Mouse (Mus musculus) spleen, postnatal 36 days (tissue): ENCODE data around the gene Hps5.
"Not testable (repeated sequence)": the region's sequence is repeated elsewhere in the genome, so short reads cannot be mapped to it uniquely, and the experiment has no call there.

Experiments used
- DNase-seq, 2 experiments: peaks; one replicate each; pipeline ENCODE4 v3.0.0; 2022; ENCODE audit warnings: low spot score in 2 of 2, mixed read lengths in 1 of 2

The Hps5 gene

DNA sequence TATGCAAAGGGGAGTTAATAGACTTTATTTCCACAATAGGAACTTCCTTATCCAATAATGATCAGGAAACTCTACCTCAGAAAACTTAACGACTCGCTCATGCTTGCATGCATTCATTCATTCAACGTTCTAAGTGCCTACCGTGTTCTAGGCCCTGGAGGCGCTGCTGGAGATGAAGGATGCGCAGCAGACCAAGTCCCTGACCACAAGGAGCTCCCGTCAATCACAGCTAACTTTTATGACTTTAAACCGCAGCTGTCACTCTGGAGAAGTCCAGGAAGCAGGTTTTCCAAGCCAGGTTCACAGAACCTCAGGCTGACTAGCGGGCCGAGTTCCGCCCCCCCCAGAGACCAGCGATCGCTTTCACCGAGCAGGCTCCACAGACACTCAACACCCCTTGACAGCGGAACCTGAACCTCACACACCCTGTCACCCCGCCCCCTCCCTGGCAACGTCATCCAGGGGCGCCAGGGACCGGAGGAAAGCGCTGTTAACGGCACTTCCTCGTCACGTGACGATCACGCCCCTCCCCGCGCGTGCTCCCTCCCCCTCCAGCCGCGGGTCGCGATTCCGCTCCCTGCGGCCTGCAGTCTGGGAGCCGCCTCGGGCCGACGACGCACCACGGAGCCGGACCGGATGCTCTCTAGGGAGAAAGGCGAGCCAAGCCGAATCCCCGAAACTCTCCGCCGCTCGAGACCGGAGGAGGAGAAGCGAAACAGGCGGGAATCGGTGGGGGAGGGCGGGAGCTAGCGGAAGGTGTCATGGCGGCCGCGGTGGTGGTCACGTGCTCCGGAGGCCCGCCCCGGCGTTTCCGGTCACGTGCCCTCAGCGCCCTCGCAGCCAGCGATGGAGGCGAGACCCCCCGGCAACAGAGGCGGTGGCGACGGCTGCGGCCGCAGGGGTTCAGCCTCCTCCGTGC is at the start of gene Hps5, which contains the start of gene Gtf2h1:
TSS of gene Hps5 (minus strand) at position 778 of the 919 bp plus-strand sequence.
TSS of gene Gtf2h1 (plus strand) at position 817 of the 919 bp plus-strand sequence.
- peak; percentile 98 for DNase-seq

DNA sequence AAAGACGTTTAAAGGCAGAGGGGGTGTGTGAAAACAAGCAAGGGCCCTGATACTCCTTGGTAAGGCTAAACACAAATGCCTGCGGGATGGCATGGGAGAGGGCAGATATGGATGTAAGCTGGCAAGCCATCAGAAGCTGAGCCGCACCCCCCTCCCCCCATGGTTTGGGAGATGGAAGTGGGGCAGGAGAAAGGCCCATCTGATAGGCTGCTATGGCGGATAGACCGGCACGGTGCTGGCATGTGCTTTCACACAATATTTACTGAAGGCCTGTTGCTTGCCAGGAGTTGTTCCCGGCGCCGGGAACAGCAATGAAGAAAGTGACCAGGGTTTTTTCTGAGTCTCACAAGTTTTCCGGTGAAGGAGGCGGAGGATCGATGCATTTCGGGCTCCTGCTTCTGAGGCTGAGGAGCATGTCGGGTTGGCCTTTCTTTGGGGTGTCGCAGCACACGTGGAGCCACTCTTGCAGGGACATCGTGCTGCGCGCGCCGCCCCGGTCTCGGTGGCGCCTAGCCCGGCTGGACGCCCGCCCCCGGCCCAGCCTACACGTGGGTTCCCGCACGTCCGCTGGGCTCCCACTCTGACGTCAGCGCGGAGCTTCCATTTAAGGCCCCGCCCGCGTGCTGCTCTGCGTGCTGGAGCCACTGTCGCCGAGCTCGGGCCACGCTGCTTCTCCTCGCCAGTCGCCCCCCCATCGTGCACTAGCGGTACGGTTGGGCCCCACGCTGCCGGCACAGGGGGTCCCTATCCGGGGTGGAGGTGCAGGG is 49.5 kb upstream of the Hps5 start:
- peak; percentile 90 for DNase-seq

DNA sequence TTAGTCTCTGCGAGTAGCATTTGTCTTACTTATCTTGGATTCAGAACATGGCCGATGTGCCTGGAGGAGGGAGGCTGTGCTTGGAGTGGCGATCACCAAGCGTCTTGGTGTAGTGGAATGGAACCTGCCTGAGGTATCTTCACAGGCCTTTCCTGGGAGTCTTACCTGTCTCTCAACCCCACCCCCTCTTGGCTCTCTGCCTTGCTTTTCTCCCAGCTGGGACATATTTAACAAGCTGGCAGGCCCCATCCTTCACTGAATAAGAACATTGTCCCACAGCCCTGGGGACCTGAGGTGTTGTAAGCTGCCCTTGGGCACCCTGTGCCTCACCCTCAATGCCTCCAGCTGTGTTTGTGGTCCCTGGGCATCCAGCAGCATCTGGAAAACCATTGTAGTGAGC is 47.7 kb upstream of the Hps5 start:
- DNase-seq: no peak

DNA sequence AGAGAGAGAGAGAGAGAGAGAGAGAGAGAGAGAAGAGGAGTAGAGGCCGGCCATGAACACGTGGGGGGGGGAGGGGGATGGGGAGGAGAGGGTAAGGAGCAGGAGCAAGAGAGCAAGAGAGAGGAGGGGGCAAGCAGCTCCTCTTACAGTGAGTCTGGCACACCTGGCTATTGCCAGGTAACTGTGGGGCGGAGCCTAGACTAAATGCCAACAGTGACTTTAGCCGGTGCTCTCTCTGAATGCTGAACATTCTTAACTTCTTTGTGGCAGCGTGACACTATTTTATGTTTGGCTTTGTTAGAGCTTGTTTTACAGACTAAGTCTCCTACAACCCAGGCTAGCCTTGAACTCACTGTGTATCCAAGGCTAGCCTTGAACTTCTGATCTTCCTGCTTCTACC is 46.4 kb upstream of the Hps5 start:
- DNase-seq: no peak

DNA sequence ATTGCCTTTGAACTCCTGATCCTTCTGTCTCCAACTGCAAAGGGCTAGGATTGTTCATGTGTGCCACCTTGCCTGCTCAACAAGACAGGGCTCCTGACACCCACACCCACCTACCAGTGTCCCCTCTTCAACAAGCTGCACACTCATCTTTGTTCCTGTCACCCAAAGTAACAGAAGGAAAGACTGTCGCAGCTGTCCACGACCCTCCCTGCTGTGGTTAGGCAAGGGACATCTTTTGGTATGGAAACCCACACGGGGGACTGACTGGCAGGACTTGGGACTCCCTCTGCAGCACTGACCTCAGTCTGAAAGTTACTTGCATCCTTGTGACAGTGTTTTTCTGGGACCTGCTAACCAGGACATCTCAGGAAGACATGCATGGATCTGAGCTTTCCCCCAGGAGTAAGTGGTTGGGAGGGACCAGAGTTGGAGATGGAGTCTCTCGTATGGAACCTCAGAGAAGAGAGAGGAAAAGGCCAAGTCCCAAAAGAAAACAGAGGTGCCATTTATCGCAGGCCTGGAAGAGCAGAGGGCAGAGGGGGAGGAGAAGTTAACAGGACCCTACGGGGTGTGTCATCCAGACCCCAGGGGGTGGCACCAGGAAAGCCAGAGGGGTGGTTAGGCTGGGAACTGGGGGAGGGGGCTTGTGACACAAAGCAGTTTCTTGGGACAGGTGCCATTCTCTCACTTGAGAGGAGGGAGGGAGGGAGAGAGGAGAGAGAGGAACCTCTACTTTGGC is 45.1 kb upstream of the Hps5 start, which contains the start of gene Ldha:
TSS of gene Ldha (plus strand) at position 689 of the 739 bp plus-strand sequence.
- no peak for DNase-seq

DNA sequence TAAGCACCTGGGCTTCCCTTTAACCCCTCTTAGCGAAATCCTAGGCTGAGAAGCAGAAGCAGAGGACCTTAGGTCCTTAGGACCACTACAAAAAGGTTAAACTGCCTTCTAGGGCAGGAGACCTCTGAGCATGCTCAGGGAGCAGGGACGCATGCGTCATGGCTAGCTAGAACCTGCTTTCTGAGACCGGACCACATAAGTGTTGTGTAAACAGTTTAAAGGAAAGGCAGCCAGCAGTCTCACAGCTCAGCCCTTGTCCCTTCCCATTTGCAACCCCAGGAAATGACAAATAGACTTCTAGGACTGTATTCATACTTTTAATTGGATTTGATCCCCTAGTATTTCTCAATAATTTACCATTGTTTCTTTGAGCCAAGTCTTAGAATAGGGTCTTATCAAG is 44.5 kb upstream of the Hps5 start:
- DNase-seq: no peak

DNA sequence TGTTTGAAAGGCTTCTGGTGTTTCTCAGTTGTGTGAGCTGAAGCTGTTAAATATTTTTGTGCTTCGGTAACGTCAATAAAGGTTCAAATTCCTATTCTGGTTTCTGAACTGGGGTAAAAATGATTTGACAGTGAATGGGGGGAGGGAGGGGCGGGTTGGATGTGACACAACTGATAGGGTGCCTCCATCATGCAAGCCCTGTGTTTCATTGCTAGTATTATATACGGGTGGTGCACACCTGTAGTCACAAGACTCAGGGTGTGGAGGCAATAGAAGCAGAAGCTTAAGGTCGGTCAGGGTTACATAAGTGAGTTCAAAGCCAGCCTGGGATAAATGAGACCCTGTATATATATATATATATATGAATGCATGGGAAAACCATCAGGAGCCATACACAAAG is 44.0 kb upstream of the Hps5 start:
- DNase-seq: no peak

DNA sequence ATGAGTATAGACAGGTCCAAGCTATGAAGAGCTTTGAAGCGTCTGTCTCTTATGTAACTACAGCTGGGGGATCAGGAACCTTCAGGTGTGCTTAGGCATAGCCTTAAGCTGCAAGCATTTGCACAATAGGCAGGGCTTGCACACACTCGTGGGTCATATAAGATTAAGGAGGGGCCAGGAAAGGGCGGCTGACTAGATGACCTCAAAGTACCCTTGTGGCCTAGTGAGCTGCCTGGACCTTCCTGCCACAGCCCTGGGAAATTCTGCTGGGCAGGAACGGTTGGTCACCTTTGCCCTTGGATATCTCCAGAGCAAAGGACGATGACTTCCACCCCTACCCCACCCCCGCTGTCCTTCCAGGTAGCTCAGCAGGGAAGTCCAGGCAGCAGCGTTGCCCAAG is 43.6 kb upstream of the Hps5 start:
- DNase-seq: no peak

DNA sequence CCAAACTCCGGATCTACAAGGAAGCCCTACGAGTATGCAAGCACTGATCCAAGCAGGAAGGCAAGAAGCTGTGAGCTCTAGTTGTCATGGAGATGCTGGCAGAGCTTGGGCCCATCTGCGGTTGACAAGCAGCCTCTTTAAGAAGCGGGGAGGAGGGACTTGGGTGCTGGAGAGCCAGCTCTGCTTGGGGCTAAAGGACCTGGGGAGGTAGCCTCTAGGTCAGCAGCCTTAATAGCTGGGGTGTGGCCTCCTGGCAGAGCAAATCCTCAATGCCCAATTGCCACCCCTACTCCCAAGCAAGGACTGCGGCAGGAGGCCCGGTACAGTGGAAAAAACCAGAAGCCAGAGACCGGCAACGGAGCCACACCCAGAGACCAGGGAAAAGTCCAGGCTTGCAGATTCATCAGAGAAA is 43.0 kb upstream of the Hps5 start:
- DNase-seq: peak; percentile 36 to 37

DNA sequence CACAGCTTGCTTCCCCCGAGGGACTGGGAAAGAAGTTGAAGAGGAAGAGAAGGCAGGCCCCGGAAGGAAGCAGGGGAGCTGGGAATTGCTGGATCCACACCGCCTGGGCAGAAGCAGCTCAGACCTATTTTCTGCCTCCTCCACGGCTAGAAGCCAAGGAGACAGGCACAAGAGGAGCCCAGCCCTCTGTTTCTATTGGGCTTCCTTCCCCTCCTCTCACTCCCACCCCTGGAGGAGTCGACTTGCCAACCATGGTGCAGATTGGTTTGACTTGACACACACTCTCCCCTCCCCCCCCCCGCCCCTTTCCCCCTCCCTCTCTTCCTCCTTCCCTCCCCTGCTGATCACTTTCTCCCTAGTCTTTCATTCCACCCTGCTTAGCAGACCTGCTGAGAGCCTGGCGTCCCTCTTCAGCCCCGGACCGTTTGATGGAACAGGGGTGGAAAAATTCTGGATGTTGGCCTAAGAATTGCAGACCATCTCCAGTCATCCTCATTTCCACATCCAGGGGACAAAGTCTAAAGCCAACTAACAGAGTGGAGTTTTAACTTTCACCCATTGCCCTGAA is 42.3 kb upstream of the Hps5 start:
- DNase-seq: no peak

DNA sequence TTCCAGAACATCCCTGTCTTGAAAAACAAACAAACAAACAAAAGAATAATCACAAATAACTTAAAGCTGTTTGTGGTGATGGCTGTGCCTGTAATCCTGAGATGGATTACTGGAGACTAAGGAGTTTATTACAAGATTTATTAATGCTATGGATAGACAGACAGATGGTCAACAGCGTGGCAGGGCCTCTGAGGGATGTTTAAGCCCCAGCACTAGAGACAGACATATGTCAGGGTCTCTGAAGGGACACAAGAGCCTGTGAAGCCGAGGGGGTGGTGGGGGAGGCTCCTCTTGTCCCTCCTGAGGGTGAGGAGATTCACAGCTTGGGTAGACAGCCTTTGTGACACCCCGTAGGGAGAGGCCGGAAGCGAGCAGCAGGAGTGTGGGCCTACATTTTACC is 41.2 kb upstream of the Hps5 start:
- DNase-seq: no peak

DNA sequence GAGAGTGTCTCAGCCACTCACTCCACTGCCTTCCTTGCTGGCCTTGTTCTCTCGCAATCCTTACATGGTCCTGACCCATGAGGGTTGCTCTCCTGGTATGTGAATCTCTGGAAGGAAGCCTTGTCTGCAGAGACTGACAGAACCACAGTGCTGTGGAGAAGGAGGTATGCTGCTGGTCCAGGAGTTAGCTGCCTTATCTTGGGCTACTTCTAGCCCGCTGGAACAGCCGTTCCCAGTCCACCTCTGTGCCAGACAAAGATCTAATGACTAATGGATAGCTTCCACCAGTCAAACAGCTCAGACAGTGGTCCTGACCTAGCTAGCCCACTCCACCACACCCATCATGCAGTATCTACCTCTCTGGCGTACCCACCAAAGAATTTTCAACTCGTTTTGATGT is 40.5 kb upstream of the Hps5 start:
- no peak for DNase-seq

DNA sequence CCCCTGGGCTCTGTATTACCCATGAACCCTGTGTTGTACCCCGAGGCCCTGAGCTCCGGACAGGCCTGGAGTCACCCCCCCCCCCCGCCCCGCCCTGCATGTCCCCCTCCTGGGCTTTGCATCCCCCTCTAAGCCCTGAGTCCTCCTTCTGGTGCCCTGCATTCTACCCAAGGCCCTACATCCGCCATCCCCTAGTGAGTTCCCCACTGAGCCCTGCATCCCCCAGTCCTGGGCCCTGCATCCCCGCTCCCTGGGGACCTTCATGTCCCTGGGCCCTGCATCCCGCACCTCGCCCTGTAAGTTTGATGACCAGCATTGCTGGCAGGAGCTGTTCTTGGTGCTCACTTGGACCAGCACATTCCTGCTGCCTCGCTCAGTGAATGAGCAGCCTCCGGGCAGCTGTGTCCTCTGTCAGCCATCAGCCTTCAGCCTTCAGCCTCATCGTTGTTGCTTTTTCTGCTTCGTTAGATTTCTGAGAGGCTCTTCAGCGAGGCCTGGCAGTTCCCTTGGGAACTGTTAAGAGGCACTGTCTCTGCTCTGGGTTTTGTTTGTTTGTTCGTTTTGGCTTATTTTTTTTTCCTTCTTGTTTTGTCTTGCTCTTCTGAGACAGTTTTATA is 39.2 kb upstream of the Hps5 start:
- no peak for DNase-seq

DNA sequence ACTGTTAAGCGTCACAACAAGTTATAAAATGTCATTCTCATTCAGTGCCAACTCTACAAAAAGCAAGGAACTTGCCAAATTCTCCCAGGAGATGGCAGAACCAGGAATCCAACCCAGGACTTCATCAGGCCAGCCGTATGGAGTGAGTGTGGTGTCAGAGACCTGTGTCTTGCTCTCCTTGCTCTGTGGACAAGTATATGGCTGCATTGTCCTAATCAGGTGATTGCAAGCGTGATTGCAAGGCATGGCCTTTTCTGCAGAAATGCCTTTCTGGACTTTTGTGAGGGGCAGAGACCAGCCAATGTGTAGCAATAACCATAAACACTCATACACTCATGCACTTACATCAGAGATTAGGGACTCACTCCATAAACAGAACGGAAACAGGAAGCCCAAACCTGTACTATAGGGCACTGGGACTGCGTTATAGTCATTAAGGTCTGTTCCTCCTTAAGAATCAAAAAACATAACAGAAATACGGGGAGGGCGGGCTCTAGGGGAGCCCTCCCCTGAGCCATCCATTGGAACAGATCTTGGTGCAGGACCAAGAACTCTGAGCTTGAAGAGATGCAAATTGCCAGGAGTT is 37.9 kb upstream of the Hps5 start:
- DNase-seq: no peak

DNA sequence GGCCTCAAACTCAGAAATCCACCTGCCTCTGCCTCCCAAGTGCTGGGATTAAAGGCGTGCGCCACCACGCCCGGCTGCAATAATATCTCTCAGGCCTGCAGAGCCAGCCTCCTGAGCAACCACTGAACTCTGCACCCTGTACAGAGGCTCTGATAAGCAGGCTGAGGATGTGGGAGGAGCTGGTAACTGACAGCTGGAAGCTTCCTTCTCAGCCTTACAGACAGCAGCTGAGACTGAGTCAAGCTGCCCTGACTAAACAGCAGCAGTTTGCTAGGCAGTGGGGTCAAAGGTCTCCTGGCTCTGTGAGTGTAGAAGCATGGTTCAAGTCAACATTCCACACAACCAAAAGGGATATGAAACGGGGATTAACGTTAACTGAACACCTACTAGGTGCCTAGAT is 37.4 kb upstream of the Hps5 start:
- peak; percentile 61 to 62 for DNase-seq

DNA sequence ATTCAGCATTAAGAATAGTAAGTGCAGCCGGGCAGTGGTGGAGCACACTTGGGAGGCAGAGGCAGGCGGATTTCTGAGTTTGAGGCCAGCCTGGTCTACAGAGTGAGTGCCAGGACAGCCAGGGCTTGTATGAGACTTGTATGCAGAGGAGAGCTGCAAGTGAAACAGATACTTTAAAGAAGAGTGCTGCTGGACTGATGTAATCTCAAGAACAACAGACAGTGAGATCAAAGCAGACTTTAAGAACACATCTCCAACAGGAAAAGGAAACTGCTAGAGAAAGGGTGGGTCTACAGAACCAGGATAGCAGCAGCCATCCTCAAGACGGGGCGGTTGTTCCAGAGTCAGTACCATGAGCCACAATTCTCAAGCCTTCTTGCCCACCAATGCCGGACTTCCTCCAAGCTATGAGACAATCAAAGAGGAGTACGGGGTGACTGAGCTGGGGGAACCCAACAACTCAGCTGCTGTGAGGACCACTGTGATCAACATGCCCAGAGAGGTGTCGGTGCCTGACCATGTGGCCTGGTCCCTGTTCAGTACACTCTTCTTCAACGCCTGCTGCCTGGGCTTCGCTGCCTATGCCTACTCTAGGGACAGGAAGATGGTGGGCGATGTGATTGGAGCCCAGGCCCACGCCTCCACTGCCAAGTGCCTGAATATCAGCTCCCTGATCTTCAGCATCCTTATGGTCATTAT is 36.4 kb upstream of the Hps5 start:
- DNase-seq: not testable (repeated sequence)

DNA sequence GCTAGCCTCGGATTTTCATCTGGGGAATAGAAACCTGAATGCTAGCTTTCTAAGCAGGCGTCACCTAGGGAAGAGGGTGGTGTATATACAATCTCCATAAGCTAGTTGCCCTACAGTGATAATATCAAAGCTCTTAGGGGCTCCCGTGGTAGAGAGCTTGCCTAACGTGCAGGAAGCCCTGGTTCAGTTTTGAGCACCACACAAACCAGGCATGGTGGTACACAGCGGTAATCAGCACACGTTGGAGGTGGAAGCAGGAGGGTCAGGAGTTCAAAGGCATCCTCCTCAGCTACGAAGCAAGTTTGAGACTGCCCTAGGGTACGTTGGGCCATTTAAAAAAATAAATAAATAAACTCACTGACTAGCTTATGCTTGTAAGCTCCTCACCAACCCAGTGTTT is 35.8 kb upstream of the Hps5 start:
- no peak for DNase-seq

DNA sequence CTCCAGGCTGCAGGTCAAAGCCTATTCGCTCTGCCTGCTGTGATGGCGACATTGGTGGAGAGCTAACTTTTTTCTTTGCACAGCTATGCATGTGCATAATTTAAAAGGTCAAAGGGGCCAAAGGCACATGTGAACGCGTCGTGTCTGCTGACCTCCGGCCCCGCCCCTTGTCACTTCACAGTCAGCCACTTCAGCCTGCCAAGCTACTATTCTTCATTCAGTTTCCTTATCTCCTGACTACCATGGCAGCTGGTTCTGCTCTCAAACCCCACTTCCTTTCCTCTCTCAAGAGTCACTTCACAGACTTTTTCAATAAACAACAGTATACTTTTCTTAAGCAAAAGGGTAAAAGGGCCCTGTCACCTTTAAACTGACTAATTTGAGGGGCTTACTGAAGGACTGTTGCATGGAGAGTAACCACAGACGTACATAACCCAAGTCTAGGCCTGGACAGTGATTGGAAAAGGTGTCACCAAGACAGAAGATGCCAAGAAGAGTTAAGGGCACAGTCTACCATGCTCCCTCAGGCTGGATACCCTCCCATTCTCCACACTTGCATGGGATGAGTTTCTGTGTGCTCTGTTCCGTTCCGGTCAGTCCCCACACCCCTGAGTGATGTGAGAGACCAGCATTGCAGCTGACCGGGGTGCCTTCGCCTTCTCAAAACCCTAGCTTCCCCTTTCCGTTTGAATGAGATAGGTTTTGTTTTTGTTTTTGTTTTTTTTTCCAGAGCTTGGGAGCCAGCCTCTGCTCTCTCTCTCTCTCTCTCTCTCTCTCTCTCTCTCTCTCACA is 35.1 kb upstream of the Hps5 start:
- DNase-seq: peak; percentile 37 to 50

DNA sequence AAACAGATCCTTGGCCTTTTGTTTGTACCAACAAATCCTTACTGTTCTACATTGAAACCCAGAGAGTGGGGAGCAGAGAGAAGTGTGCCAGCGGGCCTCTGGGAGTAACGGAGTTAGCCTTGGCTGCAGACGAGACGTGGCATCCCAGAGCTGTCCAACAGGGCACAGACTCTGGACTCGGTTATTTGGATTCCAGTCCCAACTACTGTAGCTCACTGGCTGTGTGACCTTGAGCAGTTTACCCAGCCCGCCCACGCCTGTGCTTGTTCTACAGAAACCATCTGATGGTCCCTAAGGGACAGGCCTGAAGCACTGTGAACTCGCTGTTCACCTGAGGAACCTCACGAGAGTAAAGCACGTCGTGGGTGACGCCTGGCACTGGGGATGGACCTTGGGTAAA is 34.0 kb upstream of the Hps5 start:
- DNase-seq: no peak
